Mouse (Mus musculus): ENCODE data around the gene Phtf2.
"Not testable (repeated sequence)": the region's sequence is repeated elsewhere in the genome, so short reads cannot be mapped to it uniquely, and the experiment has no call there.

Gene Phtf2

DNA sequence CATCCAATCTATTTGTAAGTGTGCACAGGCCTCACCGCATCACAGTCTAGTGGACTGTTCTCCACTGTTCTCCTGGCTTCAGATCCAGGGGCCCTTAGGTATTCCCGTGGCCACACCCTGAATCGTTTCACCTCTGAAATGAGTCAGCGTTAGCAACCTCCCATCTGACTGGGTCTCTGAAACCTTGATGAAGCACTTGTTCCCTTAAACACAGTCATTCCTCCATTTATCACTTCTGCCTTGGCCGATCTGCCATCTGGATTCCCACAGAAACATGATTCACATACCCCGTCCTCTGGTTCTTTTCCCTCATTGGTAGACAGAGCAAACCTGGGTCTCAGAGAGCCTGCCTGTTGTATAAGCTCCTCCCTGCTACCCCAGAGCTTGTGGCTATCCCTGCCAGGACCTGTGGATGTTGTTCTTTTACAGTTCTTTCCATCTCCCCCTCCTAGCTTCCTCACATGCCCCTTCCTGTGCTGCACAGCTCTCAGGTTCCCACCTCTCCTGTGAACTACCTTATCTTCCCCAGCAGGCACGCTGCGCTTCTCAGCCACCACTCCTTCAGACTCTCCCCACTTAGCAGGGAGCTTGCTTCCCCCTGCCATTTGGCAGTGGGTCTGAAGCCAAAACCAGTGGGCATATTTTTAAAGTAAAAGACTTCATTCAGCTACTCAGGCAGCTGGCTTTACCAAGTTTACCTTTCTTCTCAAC, 103.5 kb downstream of the Phtf2 start:
- no peak for DNase-seq (ENCODE audit: low read depth, low spot score)

DNA sequence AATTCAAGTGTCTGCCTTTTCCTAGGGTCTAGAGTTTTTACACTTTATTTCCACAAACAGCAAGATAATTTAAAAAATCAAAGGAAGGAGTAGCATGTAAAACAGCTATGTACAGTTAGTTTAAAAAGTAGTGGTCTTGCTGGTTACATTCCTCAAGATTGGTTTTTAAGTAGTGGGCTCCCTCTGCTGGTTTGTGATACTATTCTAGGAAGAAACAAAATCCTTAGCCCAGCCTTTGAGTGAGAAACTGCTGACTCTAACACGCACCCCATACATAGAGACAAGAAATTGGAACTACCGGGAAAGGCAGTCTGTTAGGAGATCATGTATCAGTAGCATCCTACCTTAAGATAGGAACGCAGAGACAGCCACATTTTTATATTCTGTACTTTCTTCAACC, 108.6 kb downstream of the Phtf2 start:
- DNase-seq (ENCODE audit: low read depth, low spot score), result peak; percentile 30

DNA sequence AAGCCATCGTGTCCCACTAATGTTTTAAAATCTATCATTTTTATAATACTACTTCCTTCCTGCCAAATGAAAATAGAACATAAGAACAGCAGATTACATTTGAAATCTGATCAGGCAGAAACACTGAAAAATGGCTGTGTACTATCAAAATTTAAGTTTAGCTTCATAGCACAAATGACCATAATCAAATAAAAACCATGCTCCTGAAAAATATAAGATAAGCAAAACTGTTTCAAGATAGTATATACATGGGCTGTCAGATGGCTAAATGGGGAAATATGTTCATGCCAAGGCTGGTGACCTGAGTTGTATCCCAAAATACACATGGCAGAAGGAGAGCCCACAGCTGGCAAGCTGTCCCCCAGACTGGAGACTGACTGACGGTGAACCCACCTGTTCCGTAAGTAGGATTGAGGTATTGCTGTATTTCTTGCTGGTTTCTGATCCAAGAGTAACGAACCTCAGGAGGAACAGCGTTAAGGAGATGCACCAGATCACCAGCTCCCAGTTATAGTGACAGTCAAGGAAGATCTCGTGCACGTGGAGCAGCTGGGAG, 116.5 kb downstream of the Phtf2 start:
- no peak for DNase-seq (ENCODE audit: low read depth, low spot score)

DNA sequence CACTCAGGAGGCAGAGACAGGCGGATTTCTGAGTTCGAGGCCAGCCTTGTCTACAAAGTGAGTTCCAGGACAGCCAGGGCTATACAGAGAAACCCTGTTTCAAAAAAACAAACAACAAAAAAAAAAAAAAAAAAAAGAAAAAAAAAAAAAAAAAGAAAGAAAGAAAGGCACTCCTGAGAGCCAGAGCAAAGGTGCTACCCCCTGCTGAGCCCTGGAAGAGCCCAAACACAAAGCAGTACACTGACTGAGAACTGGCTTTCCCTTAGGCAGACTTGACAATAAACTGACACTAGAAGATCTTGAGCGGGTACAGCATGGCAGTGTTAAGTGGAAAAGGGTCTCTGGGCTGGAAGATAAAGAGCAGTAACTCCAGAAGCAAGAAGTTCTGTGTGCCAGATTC, 119.5 kb downstream of the Phtf2 start:
- not testable (repeated sequence) for DNase-seq (ENCODE audit: low read depth, low spot score)

- DNase-seq (ENCODE audit: low read depth, low spot score), result no peak
These were observed 121.4 kb downstream of the Phtf2 start for GRCm38 (mm10) chr5:20760368-20761162.

- DNase-seq (ENCODE audit: low read depth, low spot score), result no peak
These were observed 122.2 kb downstream of the Phtf2 start for GRCm38 (mm10) chr5:20759771-20760170.

DNA sequence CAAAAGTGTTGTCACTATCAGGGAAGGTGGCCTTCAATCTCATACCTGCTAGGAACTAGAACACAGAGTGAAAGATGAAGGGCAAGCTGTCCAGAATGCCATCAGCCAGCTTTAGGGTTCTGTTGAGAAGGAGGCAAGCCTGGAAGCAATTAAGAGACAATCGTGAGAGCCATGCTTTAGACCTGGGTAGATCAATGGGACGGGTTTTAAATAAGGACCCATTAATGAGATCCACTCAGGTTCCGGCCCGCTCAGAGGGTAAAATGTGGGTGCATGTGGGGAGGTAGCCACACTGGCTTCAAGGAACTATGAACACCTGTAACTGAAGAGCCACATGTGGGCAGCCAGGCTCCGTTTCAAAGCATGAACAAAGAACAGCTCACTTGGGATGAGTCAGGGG, 128.0 kb downstream of the Phtf2 start:
- DNase-seq (ENCODE audit: low read depth, low spot score), result no peak

DNA sequence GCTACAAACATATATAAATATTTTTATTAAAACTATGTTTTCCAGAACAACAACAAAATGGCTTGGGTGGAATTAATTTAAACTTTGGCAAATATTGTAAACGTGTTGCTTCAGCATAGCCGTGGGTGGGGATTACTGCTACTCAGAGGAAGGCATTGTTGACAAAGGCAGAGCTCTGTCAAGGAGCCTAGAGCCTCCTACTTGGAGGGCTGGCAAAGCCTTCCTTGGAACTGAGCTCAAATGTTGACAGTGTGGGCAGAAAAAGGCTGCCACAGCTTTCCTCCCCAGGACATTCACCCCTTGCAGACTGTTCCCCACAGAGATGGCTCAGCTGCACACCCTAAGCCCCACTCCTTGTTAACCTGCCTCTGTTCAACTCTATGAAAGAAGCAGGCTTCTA, 128.8 kb downstream of the Phtf2 start:
- DNase-seq (ENCODE audit: low read depth, low spot score), result no peak

DNA sequence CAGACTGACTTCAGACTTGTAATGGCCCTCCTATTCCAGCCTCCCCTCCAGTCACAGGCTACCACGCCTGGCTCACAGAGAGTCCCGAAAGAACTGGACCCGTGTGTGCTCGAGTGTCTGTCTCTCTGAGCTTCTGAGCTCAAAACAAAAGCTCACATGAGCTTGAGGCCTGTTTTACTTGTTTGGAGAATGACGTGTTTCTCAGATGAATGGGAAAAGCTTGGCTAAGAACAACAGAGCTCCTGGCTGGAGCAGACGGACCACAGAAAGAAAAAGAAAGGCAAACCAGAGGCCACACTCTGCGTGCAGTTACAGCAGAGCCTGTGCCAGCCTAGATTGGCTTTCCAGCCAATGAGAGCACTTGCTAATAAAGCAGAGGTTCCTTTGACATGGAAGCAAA, 130.2 kb downstream of the Phtf2 start:
- no peak for DNase-seq (ENCODE audit: low read depth, low spot score)

DNA sequence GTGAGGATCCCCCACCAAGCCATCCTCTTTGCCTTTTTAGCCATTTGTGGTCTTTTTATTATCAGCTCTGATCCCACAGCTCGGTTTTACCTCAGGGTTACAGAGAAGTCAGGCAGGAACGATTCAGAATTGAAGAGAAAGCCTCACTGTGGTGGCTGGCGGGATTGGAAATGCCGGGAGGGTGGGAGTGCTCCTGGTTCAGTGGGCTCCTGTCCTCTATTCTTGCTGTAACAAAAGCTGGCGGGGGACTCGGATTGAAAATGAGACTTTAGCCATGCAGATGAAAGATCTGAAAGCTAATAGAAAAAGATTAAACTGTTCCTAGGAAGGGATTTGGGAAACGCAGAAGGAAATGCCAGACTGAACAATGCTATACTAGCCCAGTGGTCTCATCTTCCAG, 130.9 kb downstream of the Phtf2 start:
- DNase-seq (ENCODE audit: low read depth, low spot score), result no peak

DNA sequence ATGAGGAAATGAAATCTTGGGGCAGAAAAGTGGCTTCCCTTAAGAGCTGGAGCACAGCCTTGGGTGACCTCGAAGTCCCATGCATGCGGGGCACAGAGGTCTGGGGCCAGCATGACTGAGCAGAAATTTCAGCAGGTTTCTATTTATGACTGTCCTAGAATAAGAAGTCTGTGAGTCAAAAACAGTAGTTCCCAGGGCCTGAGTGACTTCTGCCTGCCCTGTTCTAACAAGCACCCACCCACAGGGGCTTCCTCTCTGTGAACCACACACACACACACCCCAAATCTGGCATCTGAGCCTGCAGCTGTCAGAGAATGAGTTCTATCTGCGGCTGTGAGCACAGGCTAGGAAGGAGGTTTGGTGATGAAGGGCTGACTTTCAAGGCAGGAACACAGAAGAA, 132.4 kb downstream of the Phtf2 start:
- no peak for DNase-seq (ENCODE audit: low read depth, low spot score)

GRCm38 (mm10) chr5:20748856-20749255, 133.1 kb downstream of the Phtf2 start:
- no peak for DNase-seq (ENCODE audit: low read depth, low spot score)

- no peak for DNase-seq (ENCODE audit: low read depth, low spot score)
These were observed 133.8 kb downstream of the Phtf2 start for GRCm38 (mm10) chr5:20748142-20748541.

DNA sequence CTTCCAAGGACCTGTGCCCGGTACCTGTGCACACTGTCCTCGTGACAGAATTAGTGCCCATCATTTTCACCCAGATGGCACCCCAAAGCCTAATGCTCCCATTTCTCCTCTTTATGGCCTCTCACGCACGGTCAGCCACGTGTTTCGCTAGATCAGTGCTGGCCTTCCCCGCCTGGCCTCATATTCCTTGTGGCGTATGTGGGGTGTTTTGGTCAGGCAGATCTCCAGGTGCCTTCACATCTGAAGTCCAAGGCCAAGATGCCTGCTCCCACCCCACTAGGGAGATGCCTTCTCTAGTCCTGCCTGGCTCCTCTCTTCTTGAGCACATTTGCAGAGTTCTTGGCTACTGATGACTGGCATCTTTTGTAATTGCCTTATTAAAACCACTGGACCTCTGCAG, 140.0 kb downstream of the Phtf2 start:
- no peak for DNase-seq (ENCODE audit: low read depth, low spot score)

DNA sequence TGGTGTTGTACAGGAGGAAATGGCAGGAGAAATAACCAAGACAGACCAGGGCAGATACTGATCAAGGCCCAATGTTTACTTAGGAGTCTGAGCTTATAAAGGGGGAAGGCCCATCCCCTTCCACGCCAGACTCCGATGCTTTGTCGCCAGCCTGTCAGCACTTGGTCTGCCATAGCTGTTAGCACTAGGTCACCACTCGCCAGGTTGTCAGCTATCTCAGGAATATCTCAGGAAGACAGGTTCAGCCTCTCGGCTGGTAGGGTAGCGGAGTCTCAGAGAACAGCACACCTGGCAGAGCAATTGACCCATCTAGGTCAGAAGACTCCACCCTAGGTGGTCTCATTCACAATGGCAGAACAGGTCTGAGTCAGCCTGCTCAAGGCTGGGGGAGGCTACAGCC, 140.7 kb downstream of the Phtf2 start:
- DNase-seq (ENCODE audit: low read depth, low spot score), result no peak

DNA sequence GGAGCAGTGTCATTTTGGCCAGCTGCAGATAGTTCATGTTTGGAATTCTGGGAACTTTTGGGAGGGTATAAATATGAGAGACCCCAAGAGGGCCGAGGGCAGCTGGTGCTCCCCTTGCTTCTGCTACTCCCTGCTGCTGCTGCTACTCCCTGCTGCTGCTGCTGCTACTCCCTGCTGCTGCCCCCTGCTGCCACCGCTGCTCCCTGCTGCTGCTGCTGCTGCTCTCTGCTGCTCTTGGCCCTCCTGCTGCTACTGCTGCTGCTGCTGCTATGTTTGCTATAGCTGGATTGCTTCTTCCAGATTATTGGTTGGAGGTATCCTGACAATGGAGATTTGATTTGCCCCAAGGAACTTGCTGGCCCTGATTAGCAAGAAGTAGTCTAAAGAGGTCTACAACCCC, 143.1 kb downstream of the Phtf2 start:
- no peak for DNase-seq (ENCODE audit: low read depth, low spot score)

- DNase-seq (ENCODE audit: low read depth, low spot score), result not testable (repeated sequence)
These were observed 158.7 kb downstream of the Phtf2 start for GRCm38 (mm10) chr5:20723226-20723625.

GRCm38 (mm10) chr5:20720201-20720900, 161.6 kb downstream of the Phtf2 start:
- DNase-seq (ENCODE audit: low read depth, low spot score), result no peak

- DNase-seq (ENCODE audit: low read depth, low spot score), result not testable (repeated sequence)
These were observed 165.9 kb downstream of the Phtf2 start for GRCm38 (mm10) chr5:20715980-20716379.

DNA sequence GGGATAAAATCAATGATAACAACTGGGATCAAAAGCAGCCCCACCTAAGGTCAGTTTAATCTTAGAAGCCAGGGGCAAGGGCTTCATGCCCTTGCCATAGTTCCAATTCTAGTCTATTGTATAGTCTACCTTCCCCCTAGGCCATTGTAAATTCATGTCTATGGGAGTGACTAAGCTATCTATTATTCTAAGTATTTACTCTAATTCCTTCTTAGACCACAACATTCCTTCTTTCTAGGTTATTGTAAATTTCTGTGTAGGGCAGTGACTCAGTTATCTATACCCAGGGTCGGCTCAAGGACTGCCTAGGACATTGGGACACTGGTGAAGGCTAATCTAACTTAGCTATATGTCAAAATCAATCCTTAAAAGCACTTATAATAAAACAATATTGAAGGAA, 167.3 kb downstream of the Phtf2 start:
- not testable (repeated sequence) for DNase-seq (ENCODE audit: low read depth, low spot score)

DNA sequence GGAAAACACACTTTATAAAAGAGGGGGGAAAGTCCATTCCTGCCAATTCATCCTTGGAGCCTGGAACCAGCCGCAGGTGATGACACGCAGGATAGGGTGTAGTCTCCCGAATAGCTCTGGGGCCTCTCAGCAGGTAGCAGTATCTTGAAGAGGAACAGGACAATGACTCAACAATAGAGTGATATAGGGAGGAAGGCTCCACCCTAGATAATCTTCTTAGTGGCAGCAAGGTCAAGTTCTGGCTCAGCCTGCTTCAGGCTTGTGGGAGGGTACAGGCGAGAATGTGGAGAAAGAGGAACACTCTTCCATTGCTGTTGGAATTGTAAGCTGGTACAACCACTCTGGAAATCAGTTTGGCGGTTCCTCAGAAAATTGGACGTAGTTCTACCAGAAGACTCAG, 171.1 kb downstream of the Phtf2 start:
- DNase-seq (ENCODE audit: low read depth, low spot score), result not testable (repeated sequence)
